Mouse (Mus musculus) thymus, adult 18-20 months (tissue): ENCODE measurements around the gene Rpl37.
"Not testable (repeated sequence)": the region's sequence is repeated elsewhere in the genome, so short reads cannot be mapped to it uniquely, and the experiment has no call there.

Experiments
- DNase-seq, 2 experiments: peaks; one replicate each; pipeline ENCODE4 v3.0.0; 2022; ENCODE audit warnings: mixed read lengths in 2 of 2

Rpl37 gene

DNA sequence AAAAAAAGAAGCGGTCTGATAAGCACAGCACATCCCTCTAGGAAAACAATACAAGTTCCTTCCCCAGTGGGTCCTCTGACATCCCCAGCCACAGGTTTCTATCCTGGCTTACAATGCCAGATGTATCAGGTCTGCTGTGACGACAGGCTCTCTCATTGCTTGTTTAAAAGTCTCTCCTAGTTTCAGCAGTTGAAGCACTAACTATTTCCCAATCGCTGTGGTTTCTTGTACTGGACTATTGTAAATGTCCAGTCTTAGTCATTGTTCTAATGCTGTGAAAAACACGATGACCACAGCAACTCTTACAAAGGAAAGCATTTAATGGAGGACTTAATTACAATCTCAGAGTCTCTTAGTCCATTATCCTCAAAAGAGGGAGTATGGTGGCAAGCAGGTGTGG is 10.0 kb downstream of the Rpl37 start:
- DNase-seq: no peak

DNA sequence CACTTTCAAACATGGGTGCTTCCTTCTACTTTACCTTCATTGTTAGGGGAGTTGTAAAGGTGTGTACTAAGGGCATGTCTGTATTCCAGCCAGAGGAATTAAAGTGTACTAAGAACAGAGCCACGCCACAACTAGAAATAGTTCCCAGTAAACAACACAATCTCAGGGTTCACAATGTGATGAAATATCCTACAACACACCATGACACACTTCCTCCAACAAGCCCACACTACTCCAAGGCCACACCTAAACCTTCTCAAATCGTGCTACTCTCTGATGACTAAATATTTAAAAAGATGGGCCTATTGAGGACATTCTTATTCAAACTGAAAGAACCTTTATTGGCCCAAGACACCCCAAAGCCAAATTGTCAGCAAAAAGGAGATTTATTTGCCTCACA is 11.0 kb downstream of the Rpl37 start:
- no peak for DNase-seq

DNA sequence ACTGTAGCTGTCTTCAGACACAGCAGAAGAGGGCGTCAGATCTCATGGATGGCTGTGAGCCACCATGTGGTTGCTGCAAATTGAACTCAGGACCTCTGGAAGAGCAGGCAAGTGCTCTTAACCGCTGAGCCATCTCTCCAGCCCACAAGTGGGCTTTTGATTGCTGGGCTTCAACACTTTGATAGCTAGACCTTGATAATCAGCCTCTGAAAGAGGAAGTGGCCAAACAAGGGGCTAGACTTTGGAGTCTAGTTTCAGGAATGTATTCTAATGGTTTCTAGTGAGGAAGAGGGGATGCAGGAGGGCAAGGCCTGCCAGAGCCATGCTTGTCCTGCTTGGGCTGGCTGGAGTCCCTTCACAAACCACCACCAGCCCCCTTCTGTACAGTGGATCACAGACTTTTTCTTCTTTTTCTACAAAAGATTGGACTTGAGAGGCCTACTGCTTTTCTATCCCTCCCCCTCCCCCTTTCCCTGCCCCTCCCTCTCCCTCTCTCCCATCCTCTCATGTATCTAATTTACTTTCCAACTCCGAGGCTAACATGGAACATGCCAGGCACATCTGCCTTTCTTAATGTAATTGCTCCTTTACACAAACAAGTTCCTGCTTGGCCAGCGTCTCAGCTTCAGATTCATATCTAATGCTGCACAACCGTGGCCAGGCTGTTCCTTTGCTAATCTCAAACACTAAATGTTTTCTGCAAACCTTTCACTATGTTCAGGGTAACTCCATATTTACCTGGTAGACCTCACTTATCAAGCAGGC is 11.9 kb downstream of the Rpl37 start:
- DNase-seq: no peak

DNA sequence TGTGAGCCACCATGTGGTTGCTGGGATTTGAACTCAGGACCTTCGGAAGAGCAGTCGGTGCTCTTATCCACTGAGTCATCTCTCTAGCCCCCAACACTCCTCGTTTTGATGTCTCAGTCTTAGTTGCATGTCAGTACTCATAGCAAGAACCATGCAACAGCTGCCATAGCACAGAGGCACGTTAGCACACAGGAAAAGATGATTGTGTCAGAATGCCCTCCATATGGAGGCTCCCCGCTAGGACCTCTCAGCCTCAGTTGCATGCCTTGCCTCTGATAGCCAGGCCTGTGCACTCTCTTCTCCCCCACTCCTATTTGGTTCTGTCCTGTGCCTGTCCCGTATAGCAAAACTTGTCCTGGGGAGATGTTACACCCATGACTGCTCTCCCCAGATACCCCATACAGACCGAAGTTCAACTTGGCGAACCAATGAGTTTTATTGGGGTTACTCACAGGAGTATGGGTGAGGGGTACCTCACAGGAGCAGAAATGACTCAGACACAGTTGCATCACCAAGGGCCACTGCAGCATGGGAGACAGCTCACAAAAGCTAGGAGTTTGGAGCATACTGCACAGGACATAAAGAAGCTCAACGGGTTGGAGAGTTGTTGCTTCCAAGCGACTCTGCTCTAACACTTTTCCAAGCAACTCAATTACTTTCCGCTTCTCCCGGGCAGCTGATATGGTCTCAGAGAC is 12.8 kb downstream of the Rpl37 start:
- DNase-seq: no peak

DNA sequence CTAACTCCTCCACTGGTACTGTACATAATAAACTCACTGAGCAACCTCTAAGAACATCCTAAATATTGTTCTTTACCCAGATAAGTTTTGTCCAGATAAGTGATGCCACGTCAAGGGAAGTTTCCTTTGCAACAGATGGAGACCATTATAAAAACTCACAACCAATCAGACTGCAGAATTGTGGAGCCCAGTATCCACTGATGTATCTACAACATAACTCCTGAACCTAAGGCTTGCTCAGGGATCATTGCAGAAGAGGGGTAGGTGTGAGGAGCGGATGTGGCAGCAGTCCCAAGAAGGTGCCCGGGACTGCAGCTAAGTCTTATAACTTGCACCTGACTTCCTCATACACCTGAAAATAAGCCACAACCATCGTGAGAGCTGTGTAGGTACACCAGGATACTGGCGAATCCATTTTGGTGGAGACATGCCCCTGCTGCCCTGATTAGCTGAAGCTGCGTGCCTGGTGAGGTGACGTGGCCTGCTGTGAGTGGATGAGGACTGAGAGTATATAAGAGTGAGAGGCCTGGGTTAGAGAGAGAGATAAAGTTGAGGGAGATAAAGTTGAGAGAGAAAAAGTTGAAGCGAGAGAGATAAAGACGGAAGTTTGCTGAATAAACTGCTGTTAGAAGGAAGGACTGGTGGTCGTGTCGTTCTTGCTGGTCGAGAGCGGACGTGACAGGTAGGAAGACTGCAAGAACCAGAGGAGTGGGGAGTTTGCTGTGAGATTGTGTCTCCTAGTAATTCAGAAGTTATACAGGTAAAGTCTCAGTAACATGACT is 14.6 kb downstream of the Rpl37 start:
- DNase-seq: not testable (repeated sequence)

DNA sequence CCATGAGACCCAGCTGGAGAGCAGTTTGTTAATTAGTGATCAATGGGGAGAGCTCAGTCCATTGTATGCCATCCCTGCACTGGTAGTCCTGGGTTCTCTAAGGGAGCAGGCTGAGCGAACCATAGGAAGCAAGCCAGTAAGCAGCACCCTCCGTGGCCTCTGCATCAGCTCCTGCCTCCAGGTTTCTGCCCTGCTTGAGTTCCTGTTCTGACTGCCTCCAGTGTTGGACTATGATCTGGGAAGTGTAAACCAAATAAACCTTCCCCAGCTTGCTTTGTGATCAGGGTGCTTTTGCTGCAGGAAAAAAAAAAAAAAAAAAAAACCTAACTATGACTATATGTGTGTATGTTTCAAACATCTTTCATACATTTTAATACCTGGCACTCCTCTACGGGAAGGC is 16.9 kb downstream of the Rpl37 start:
- DNase-seq: no peak

DNA sequence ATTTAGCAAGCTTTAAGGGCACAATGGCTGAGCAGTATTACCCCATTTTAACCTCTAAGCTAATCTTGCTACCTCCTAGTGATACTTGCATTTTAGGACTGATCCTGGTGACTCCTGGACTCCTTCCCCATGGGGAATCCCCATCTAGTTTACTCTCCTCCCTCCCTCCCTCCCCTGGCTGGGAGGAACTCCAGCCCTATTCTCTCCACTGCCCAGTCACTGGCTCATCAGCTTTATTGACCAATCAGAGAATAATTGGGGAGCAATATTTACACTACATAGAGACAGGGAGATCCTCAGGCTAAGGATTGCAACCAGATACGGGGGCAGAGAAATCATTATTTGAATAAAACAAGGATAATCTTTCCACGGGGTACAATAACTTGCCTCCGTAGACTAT is 17.7 kb downstream of the Rpl37 start:
- no peak for DNase-seq

DNA sequence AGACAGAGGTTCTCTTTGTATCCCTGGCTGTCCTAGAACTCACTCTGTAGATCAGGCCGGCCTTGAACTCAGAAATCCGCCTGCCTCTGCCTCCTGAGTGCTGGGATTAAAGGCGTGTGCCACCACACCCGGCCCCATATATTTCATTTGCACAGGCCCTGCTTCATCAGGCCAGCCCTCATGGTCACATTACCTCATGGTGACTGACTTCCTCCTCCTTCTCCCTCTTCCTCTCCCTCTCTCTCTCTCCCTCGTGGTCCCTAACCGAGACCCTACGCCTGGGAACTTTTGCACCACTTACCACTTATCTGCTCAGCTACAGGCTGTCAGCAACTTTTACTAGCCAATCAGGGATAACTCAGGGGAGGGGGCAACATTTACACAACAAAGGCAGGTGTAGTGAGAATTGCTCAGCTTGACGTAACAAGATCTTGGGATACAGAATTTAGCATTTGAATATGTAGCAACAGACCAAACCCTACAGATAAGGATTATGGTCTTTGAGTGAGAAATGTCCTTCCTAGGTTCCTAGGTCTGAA is 18.6 kb downstream of the Rpl37 start:
- no peak for DNase-seq

DNA sequence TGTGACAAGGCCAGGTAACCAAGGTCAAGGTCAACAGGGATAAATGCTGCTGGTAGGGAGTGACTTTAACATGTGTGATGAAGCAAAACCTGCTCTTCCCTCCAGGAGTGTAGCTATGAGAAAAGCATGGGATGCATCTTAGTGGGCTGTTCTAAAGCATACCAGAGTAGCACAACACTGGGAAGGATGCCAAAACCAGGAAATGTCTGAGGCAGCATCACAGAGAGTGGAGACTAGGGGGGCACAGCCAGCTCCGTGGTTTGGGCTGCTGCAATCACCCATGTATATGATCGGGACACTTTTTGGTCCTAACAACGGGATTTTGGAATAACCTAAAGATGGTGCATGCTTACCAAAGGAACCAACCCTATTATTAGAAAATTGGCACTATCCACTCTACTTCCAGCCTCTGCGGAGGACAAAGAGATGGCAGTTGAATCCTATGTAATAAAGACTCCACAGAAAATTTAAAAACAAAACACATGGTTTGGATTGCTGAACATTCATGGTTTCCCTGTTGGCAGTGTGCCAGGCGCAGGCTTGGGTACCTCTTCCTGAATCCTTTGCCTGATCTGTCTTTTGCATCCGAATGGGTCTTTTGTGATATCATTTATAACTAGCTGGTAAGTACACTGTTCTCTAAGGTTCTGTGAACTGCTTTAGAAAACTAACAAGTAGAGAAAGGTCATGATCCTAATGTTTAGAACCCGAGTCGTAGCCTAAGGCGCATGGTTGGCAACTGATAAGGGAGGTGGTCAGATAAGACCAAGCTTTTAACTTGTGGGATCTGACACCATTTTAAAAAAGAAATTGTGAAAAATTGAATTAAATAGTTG is 21.8 kb downstream of the Rpl37 start:
- no peak for DNase-seq

DNA sequence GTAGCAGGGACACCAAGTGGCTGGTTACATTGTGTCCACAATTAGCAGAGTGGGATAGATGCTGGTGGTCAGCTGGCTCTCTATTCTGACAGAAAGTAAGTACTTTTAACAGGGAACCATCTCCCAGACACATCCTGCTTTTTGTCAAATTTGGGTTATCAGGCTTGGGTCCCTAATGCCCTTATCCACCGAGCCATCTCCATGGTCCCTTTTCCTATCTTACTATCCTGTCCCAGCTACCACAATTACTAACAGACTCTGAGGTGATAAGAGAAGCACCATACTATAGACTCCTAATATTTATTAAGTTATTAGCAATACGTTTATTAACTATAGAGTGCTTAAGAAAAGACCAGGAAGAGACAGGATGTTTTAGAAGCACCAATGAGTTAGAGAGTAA is 22.9 kb downstream of the Rpl37 start:
- DNase-seq: no peak

DNA sequence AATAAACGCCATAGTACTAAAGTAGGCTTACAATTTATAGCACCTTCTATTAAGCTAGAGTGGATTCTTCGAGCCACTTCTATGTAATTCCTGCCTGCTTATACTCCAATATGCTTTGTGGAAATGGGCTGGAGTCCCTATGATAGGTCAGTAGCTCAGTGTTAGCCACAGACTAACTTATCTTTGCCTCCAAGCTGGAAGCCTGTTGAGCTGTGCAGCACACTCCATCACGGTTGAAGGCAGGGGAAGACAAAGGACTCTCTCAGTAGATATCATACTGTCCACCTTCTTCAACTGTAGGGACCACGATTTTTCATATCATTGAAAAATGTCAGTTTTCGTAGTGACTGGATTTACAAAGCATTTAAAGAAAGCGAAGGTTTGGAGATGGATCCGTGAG is 23.4 kb downstream of the Rpl37 start:
- no peak for DNase-seq

DNA sequence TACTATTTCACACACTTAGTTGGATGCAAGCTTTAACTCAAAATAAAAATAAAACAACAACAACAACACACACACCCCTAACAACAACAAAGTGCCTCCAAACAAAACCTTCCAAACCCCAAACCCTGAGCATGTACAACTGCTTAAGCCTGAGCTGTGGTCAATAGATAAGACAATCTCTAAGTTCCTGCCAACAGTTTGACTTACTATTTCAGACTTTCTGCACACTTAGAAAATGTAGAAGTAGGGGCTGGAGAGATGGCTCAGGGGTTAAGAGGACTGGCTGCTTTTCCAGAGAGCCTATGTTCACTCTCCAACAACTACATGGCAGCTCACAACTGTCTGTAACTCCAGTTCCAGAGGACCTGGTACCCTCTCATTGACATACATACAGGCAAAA is 23.9 kb downstream of the Rpl37 start:
- no peak for DNase-seq

DNA sequence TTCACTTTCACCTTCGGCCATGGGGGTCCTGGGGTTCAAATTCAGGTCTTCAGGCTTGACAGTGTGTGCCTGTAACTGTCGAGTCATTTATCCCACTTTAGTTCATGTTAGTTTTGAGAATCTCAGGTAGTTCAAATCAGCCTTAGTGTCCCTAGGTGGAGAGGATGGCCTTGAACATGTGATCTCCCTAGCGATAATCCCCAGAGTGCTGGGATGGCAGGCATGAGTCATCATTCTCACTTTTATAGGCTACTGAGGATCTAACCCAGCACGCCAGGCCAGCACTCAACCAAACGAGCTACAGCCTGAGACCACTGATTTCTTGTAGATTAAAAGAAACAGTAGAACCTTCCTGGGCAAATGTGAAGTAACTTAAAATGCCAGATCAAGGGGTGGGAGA is 25.6 kb downstream of the Rpl37 start:
- no peak for DNase-seq

DNA sequence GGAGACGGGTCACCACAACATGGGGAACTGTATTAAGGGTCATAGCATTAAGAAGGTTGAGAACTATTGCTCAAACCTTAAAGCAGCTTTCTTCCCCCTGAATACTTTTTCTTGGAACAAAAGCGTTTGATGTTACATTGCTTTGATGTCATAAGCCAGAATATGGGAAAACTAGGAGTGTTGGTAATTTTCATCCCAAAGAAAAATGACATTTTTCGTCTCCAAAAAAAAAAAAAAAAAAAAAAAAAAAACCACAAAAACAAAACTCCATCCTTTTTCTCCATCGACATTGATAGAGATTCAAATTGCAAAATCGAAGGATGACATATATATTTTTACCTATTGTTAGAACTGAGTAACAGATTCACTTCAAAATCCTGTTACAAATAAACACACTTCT is 26.3 kb downstream of the Rpl37 start:
- no peak for DNase-seq

DNA sequence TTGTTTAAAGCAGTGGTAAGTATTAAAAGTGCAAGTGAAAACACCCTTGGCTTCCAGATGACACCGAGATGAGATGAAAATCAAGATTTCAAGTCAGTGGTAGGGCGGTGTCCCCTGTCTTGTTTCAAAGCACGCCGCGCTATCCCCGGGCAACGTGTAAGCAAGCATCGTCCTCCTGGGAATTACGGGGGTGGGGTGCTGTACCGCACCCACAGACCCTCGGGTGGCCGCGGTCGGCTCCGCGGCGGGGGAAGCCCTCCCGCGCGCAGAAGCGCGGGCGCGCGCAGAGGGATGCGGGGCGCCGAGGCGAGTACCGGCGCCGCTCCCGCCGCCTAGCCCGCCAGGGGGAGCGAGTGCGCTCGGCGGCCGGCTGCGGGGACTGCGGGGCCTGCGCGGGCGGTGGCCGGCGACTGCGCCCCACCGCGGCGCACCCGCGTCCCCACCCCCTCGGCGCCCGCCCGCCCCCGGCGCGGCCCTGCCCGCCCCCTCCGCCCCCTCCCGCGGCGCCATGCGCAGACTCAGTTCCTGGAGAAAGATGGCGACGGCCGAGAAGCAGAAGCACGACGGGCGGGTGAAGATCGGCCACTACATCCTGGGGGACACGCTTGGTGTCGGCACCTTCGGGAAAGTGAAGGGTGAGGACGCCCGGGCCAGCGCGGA is 27.0 kb downstream of the Rpl37 start, which contains the start of gene Prkaa1:
Prkaa1 (plus strand) TSS at position 501 of the 660 bp plus-strand sequence.
- peak; percentile 28 to 31 for DNase-seq

DNA sequence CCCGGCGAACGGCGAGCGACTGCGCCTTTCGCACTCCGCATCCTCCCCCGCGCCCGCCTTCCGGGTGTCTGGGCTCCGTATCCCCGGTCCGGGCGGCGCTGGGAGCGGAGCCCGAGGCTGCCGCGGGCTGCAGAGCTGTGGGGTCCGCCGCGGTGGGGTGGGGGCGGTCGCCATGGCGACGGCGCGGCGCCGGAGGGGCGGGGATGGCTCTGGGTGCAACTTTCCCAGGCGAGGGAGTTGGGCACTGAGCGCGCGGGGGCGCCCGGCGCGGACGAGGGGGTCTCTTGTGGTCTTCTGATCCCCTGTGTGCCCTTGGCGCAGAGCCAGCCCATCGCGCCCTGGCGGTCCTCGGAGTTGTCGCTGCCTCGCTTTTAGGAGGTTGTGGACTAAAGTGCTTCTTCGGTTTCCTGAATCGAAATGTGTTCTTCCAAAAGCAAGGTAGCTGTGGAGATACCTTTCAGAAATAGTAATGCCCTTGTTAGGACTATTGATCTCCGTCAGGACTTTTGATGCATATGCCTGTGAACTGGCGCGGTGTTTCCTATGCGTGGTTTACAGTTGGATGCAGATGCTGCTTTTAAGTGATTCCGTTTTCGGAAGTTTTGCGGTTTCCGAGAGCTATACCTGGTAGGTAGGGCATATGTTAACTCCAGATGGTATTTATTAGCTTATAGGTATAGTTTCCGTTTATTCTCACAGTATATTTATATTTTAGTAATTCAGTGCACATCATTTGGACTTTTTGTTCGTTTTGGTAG is 27.8 kb downstream of the Rpl37 start:
- peak; percentile 52 to 62 for DNase-seq

DNA sequence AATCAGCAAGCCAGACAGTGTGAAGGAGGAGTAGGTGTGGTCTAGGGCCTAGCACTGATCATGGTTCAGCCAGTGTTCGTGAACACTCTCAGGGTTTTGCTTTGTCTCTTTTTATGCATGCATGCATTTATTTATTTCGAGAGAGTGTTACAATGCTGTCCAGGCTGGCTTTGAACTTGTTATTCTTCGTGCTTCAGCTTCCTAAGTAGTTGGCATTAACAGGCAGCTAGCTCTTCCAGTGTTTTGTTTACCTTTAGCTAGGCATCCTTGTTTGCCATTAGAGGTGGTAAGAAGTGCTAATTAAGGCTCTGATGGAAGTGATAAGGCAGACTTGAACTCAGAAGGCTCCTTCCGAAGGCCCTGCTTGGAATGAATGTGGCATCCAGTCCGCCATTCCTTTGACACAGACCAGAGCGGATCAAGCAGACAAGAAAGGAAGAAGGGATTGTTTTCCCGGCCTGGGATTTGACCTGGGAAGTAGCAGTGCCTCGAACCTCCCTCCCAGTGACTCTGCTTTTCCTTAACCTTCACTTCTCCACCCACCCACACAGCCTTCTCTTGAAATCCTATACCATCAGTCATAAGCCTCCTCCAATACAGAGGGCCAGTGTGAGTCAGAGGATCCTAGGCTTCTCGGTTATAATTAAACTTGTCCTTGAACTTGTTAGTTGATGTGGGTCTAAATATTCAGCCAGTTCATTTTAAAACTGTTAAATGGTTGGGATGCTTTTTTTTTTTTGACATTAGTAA is 28.9 kb downstream of the Rpl37 start:
- DNase-seq: no peak

DNA sequence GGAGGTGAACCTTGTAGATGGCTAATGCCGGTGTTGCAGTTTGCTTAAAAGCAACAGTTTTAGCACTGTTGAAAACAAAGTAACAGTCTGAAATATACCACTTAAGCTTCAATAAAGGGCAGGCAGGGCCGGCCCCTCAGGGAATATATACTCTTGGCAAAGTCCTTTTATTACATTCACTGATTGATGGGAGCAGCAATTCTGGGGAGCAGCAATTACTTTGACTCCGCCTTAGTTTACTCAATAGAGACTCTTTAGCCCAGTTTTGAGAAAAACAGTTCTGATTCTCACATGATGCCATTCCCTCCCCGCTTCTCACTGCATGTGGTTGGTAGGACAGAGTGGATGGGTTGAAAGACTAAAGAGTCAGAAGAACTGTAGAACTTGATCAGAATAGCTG is 32.7 kb downstream of the Rpl37 start:
- no peak for DNase-seq

DNA sequence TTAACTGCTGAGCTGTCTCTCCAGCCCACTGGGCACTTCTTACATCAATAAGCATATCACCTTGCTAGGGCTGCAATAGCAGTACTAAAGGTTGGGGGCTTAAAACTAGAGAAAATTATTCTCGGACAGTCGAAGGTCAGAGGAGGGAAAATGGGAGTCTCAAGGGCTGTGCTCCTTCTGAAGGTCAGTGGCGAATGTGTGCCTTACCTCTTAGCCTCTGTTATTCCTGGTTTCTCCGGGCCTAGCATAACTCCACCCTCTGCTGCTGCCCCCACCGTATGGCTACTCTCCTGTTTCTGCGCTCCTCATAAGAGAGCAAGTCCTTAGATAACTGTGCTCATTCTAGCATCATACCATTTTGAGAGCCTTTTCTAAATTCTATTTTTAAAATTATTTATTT is 35.7 kb downstream of the Rpl37 start:
- no peak for DNase-seq

DNA sequence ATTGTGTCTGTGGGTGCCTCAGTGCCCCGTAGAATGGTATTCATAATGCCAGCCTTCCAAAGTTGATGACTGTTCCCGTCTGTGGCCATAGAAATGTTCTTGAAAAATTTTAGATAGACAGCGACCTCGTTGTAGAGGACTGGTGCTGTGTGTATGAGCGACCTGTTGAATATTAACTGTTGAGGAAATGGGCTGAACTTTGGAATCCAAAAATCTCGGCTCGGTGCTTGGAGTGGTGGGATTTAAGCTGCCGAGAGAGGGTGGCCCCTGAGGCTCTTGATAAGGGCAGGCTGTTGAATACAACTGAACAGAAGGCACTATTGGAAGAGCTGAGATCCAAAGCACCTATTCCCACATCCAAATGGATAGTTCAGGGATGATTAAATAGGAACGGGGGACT is 38.2 kb downstream of the Rpl37 start:
- no peak for DNase-seq
